Mouse (Mus musculus) cerebellum, adult 9-10 months (tissue): Measurements from ENCODE around the gene Ddb2.

Experiments used
- DNase-seq: peaks from one replicate; pipeline ENCODE4 v3.0.0; 2022

The Ddb2 gene

DNA sequence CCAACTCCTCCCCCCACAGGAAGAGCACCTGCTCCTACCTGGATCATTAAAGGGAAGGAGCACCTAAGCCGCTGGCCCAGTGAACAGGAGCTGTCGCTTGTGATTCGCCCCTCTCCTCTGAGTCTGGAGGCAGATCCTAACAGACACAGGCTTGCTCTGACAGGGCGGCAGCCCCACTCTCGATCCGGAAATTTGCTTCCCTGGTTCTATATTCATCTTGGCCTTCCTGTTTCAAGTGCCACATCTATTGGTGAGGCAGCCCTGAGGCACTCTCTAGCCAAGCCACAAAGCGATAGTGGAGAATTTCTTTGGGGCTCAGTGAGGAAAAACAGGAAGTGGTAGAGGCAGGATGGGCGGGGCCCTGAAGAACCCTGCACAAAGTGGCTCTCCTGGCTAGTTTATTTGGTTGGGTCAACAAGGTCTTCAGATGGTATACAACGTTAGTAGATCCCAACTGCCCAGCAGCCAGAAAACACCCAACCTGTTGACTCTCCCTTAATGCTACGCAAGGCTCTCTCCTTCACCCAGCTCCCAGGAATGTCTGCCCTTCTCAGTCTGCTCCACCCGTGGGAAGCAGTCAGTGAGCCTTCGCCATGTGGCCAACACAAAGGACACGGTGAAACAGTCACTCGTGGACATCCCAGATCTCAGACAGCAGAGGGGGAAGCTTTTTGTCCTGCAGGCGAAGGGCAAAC is 52.9 kb downstream of the Ddb2 start, which contains the start of gene Madd:
Gene Madd, minus strand, starts transcription at position 127 of the 695 bp plus-strand sequence.
- peak; percentile 63 for DNase-seq

DNA sequence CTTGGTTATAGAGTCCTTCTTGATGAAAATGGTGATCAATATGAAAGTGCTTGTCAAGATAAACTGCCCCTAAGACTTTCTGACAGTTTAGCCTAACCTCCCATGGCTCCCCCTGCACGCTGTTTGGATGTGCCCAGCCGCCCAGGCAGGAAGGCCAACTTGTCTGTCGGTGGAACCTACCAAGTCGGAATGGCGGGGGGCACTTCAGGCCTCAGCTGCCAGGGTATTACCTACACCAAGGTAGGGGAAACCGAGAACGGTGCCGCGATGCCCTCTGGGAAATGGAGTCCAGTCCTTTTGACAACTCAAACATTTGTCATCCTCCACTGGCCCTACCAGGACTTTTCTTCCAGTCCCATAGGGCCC is 53.7 kb downstream of the Ddb2 start:
- DNase-seq: peak; percentile 100

DNA sequence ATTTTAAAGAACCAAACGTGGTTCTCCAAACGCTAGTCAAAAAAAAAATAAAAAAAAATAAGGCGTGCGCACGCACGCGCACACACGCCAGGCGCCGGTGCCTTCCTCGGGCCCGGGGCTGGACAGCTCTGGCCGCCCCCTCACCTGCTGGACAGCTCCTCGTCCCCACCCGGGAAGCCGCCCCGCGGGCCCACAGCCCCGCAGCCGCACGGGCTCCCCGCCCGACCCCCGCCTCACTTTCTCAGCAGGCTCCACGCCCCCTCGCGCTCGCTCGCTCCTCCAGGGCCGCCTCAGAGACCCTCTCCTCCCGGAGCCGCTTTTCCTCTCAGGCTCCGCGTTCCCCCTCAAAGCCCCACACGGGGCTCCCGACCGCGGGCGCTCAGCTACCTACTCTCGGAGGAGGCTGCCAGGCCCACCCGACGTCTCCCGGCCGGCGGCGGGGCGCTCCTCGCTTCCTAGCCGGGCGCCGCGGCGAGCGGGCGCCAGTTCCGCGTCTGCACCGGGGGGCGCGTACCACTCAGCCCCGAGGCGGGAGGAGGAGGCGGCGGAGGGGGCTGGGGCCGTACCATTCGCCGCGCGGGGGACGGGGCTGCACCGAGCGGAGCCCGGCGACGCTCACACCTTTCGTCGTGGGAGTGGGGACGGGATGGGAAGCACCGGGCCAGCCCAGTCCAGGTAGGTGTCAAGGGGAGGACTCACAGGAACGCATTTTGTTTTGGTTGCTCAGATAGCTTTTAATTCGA is 54.2 kb downstream of the Ddb2 start:
- no peak for DNase-seq

DNA sequence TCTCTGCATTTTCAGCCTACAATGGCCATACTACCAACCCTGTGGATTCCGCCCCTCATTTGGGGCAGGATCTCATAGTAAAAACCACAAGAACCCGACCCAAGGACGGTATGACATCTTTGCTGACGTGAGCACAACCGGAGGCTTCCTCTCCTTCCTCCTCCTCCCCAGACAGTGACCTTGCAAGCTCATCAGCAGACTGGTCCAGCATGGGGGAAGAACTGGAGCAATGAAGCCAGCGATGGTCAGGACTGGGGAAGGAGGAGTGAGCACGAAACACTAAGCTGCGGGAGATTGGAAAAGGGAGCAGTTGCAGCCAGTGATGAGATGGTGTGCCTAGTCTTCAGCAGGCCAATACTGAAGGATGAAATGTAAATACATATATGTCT is 54.8 kb downstream of the Ddb2 start:
- DNase-seq: peak; percentile 81

DNA sequence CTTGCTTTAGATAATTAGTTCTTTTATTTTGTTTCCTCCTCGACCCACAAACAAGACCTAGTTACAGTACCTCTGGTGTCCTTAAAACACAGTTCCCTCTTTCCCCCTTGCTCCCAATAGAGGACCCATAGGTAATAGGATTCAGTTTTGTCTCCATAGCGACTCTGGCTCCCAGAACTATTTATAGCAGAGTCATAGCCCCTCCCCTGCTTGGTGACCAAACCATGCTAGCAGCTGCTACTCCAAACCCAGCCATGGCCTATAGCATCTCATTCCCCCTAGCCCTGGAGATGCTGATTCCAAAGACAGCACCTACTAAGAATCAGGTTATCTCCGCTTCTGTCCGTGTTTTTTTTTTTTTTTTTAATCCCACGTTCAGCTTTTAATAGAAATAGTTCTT is 56.1 kb downstream of the Ddb2 start:
- peak; percentile 72 for DNase-seq

DNA sequence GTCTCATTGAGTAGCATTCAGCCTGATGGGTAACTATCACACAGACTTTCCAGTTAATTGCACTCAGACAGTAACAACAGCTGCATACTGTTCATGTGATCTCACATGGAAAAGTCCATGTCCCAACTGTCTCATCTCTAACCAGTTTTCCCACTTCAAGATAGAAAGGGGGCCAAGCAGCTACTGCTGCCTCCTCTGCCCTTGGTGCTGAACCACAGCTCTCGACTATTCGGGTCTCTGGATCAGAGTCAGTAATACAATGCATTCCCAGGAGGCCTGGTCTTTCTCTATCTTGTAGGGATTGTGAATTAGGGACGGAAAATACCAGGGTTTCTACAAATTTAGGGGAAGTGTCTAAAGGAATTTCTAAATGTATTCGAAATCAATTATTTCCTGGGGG is 57.0 kb downstream of the Ddb2 start:
- no peak for DNase-seq

DNA sequence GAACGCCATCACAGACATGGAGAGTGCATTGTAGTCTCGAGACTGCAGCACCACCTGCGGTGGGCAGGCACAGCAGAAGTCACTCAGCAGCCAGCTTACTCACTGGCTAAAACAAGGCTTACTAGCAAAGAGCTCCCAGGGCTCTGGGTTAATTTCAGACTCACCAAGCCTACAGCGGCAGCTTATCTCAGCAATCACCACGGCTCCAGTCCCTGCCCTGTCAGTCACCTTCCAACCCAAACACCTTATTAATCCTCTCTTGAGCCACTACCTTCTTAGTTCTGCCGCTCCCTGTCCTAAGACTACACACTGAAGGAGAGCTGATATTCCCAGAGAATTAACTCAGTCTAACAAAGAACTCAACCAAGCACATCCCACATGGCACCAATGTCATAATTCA is 60.5 kb downstream of the Ddb2 start:
- no peak for DNase-seq

DNA sequence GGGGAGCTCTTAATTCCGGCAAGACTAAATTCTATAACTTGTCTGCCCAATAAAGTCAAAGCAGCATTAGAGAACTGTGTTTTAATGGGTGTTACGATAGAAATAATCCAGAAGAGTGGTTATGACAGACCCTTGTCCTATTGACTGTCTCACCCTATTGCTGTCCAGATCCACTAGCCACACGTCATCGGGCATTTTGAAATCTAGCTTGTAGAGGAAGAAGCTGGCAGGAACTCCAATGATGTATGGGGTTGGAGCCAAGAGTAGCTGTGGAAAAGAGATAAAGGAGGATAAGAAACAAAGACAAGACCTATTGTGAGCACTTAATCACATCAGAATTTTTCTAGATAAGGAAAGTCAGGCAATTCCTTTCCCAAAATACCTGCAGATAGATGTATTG is 61.3 kb downstream of the Ddb2 start:
- DNase-seq: no peak

DNA sequence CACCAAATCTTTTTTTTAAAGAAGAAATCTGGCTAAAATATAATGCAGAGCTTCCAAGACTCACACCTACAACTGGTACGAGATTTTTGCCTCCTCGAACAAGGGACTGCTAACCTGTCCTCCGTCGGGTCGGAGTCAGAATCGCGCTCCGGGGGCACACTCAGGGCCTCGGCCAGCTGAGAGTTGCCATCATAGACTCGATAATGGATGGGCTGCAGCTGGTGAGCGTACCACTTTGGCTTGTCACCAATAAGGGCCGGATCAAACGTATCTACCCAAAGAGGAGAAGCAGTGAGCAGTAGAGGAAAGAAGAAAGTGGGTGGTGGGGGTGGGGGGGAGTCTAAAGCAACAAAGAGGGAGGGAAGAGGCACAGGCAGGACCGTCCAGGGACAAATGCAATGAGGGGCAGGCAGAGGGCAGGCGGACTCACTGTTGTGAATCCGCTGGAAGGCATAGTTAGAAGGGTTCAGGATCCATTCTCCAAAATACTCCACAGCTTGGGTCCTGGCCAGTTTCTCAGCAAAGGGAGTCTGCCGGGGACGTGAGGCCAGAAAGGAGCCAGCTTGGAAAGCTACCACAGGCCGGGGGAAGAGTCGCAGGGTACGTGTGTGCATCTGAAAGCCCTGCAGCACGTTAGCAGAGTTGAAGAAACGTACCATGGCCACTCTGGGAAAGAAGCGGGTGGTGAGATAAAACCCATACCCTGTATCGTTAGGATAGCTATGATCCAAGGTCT is 67.0 kb downstream of the Ddb2 start:
- DNase-seq: no peak

DNA sequence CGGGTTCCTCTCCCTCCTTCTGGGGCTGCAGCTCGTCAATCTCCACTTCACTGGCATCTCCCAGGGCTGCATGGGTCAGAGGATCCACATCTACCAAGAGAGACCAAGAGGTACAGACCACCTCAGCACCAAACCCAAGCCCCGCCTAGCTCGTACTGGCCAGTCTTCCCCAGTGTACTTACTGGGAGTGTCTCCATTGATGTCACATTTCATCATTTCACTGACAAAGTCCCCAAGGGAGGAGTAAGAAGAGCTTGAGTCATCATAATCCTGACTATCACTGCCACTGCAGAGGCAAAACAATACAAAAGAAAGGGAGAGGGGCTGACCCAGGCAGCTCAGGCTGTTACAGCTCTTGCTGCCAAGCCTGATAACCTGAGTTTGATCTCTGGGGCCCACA is 69.2 kb downstream of the Ddb2 start:
- DNase-seq: no peak

DNA sequence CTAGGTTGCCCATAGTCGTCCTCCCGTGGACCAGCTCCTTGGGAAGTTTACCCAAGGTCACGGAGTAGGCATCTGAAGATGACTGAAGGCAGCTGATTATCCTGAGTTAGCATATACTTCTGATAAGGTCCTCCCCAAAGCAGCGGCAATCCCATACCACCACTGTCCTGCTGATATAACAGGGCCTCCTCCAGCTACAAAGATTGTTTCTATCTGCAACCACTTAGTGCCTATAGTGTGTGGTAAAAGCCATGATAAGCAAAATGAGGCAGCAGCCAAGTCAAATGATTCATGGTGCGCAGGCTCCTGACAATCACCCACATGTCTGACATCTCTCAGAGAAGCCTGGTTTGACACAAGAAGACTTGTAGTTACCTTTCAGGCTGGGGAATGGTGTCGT is 71.8 kb downstream of the Ddb2 start:
- no peak for DNase-seq

DNA sequence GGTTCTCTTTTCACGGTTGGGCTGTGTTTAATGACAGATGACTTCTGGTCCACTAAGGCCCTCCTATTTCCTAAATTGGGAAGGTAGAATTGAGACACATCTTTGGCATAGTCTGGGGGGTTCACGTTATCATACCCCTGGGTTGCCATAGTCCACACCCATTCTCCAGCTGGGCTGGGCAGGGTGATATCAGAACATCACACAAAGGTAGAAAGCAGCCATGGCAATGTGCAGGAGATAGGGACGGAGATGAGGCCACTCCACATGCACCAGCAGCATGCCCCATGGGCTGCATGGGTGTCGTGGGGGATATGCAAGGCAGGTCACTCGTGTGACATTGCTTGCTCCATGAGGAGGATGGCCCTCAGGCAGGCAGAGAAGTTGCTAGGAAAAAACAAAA is 73.2 kb downstream of the Ddb2 start:
- no peak for DNase-seq

DNA sequence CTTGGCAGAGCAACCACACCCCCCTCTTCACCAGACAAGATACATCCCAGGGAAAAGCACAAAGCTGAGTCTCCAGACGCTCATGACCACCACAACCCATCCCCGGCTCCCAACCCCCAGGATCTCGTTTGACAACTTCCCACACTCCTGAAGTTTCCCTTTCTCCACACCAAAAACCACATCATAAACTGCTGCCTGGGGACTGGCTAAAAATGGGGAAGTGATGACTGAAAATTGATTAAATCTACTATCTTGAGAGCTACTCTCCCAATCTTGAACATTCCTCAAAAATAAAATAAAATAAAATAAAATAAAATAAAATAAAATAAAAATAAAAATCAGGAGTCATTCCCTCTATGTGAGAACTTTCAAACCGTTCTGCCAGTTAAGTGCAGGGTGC is 73.8 kb downstream of the Ddb2 start:
- DNase-seq: no peak
